Mouse (Mus musculus): ENCODE measurements around the gene Sap18b. TPM values are rescaled to one million over a fixed set of nuclear protein-coding genes. Genes with fewer than 3 reads are reported as not detected.

Sap18b gene
- polyA plus RNA-seq (2012; rRNA removed; ENCODE audit: low replicate concordance), result 33.5 and 44.4 TPM in 2 replicates

GRCm38 (mm10) chr8:95825162-95825561, at the start of gene Sap18b:
Gene Sap18b, plus strand, starts transcription at chr8:95825346.

GRCm38 (mm10) chr8:95807331-95807843, 17.8 kb upstream of the Sap18b start, which contains the start of gene Cnot1:
Gene Cnot1, minus strand, starts transcription at chr8:95807464.

GRCm38 (mm10) chr8:95853102-95853843, 28.1 kb downstream of the Sap18b start, which contains the start of gene Slc38a7:
Gene Slc38a7, minus strand, starts transcription at chr8:95853539.

Other genes starting within 250 kb of the Sap18b start
- not detected in 2 replicates for gene Prss54, start 249.0 kb upstream of the Sap18b start, polyA plus RNA-seq (2012; rRNA removed; ENCODE audit: low replicate concordance)
- 1.3 and 4.2 TPM in 2 replicates for gene Gins3, start 191.9 kb upstream of the Sap18b start, polyA plus RNA-seq (2012; rRNA removed; ENCODE audit: low replicate concordance)
- 18.1 and 46.3 TPM in 2 replicates for gene Ndrg4, start 148.4 kb upstream of the Sap18b start, polyA plus RNA-seq (2012; rRNA removed; ENCODE audit: low replicate concordance)
- 9.6 and 16.5 TPM in 2 replicates for gene Setd6, start 109.5 kb upstream of the Sap18b start, polyA plus RNA-seq (2012; rRNA removed; ENCODE audit: low replicate concordance)
- gene Cnot1, start 17.9 kb upstream of the Sap18b start, polyA plus RNA-seq (2012; rRNA removed; ENCODE audit: low replicate concordance), result 62.1 and 132 TPM in 2 replicates
- gene Slc38a7, start 28.2 kb downstream of the Sap18b start, polyA plus RNA-seq (2012; rRNA removed; ENCODE audit: low replicate concordance), result 28.2 and 36.2 TPM in 2 replicates
- gene Got2, start 63.2 kb downstream of the Sap18b start, polyA plus RNA-seq (2012; rRNA removed; ENCODE audit: low replicate concordance), result 47.3 and 98.5 TPM in 2 replicates